Mouse (Mus musculus): ENCODE data around the gene Dnajc3.

Gene Dnajc3

DNA sequence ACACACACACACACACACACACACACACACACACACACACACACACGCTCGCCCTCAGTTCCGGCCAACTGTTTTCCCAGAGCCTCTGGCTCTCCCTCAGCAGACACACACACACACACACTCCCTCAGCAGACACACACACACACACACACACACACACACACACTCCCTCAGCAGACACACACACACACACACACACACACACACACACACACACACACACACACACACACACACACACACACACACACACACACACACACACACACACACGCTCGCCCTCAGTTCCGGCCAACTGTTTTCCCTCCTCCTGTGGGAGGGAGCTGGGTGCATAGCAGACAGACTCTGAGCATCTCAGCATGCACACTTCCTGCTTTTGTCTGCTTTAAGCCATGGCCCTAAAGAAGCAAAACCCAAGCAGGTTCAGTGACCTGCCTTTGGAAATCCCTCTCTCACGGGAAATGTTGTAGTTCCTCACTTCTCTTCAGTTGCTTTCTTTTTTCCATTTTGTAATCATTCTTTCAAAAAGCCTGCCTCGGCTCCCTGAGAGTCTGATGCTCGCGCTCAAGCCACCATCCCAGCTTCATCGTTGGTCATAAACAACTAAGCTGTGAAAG, 44.8 kb downstream of the Dnajc3 start:
- peak; percentile 83 for DNase-seq (ENCODE audit: low read depth, low spot score)

DNA sequence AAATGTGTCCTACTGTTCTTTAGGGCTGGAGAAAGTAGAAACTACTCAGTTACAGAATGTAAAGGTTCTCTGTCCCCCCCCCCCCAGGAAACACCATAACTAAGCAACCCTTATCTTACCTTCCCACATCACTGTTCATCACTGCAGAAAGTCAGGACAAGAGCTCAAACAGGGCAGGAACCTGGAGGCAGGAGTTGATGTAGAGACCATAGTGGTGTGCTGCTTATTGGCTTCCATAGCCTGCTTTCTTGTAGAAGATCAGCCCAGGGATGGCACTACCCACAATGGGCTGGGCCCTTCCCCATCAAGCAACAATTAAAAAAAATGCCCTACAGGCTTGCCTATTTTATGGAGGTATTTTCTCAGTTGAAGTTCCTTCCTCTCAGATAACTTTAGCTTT, 45.6 kb downstream of the Dnajc3 start:
- no peak for DNase-seq (ENCODE audit: low read depth, low spot score)

DNA sequence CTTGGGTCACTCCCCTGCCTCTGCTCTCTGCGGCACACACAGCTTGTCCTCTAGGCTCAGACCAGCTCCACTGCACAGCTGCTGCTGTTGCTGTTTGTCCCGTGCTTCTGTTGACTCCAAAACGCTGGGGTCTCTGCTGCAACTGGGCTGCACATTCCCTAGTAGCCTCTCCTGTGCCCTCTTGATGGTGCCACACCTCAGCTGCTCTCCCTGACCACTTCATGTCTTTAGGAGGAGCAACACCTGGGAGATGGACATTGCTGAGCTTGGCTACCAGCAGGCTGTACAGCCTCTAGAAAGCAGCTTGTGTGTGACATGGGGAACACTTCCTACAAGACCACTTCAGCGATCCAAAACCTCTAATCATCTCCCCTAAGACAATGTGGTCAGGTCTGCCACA, 46.4 kb downstream of the Dnajc3 start:
- no peak for DNase-seq (ENCODE audit: low read depth, low spot score)

DNA sequence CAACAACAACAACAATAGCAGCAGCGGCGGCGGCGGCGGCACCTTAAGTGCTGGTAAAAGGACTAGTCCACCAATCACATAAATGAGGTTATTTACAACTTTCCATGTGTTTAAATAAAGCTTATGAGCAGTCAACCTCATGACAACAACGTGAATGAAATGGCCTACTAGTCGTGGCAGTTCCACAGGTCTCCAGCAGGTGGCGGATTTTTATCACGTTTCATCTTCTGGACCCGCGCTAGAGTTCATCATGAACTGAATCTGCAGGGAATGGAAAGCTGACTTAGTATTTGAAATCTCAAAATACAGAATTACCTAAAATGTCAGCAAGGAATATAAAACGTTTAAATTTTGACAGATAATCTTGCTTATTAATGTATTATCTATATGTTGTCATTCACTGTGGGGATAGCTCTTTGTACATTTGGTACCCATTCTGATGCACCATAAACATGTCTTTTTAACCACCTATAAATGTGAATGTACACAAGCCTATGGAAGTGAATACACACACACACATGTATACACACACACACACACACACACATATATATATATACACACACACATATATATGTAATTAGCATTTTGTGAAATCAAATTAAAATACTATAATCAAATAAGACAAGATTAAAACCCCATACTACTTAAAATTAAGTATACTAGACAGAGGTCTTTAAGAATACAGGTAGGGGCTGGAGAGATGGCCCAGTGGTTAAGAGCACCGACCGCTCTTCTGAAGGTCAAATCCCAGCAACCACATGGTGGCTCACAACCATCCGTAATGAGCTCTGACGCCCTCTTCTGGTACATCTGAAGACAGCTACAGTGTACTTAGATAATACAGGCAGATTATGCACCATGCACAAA, 49.1 kb downstream of the Dnajc3 start:
- DNase-seq (ENCODE audit: low read depth, low spot score), result peak; percentile 74

DNA sequence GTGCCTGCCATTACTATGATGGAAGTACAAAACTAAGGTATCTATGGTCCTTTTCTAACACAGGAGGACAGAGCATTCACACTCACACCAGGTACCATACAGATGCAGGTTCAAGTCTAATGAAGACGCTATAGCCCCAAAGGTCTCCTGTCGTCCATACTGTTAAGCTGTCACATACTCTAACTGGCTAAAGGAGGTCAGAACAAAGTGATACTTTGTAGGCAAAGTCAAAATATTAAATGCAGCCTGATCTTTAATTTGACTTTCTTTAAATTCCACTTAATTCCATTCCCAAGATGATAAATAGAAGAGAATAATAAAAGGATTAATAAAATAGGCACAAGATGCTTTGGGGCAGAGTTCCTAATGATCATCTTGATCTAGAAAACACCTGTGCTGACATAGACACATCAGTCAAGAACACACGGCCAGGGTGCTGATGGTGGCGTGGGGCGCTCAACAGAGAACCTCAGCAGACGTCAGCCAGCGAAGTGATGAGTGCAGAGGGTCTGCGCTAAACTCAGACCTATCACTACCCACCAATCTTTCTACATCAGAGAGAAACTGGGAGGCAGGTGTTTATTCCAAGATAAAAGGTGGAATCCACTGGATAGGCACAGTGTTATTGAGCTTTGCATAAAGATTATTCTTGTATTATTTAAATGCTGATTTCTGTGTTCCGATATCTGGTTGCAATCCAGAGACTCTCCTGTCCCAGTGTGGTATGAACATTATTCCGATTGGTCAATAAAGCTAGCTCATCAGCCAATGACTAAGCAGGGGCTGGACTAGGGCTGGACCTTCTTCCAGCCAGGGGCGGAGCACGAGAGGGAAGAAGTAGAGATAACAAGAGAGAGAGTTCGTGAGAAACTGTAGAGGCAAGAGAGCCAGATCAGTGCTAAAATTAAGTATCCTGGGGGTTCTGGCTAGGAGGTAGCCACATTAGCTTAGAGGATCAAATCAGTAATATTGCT, 50.0 kb downstream of the Dnajc3 start:
- no peak for DNase-seq (ENCODE audit: low read depth, low spot score)

DNA sequence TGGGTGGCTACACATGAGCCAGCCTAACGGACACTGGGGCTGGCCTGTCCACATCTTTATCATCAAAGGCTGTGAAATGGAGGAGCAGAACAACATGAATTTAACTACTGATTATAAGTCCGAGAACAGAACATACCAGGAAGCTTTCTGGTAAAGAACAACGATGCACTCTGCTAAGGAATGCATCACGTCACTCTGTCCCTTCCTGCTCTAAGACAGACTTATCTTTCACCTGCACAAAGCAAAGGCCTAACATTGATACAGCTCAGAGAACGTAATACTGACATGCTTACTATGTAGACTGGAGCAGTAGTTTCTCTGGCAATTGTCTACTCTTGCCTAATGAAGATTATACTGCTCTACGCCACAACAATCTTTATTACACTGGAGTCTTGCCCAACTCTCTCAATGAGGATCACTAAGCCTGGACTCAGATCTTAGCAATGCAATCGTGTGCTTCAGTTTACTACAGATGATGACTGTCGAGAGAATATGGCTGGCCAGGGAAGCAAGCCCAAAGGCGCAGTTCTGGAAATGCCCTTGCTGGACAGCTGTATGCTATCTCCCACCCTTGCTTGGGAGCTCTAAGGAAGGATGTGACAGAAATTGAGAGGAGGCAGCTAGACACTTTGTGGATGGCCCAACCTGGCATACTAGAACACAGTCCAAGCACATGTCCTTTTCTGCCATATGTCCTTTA, 57.6 kb downstream of the Dnajc3 start:
- no peak for DNase-seq (ENCODE audit: low read depth, low spot score)

DNA sequence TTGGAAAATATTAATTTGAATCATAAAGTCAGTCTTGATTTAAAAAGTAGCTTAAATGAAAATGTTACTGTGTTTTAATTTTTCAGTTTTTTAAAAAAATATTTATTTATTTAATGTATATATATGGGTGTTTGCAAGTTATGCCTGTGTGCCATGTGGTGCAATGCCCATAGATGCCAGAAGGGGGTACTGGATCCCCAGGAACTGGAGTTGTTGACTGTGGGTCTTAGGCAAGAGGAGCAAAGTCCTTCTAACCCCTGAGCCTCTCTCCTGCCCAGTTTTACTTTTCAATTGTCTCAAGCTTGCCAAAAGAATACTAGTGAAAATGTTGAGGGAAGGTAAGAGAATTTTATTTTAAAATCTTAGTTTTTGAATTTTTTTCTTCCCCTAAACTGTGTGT, 65.5 kb downstream of the Dnajc3 start:
- DNase-seq (ENCODE audit: low read depth, low spot score), result peak; percentile 54

DNA sequence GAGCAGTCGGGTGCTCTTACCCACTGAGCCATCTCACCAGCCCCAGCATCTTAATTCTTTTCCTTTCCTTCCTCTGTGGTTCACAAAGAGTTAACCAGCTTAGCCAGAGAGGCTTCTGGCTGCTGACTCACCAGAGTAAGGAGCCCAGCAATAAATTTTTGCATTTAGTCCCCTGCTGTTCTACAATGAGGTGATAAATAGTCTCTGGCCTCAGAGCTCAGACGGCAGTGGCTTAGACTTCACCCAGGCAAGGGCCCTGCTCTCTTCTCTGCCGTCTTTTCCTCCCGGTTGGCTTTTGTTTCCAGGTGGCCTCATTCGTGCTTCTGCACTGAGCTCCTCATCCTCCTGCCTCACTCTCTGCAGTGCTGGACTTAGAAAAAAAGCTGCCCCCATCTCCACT, 68.1 kb downstream of the Dnajc3 start:
- no peak for DNase-seq (ENCODE audit: low read depth, low spot score)

DNA sequence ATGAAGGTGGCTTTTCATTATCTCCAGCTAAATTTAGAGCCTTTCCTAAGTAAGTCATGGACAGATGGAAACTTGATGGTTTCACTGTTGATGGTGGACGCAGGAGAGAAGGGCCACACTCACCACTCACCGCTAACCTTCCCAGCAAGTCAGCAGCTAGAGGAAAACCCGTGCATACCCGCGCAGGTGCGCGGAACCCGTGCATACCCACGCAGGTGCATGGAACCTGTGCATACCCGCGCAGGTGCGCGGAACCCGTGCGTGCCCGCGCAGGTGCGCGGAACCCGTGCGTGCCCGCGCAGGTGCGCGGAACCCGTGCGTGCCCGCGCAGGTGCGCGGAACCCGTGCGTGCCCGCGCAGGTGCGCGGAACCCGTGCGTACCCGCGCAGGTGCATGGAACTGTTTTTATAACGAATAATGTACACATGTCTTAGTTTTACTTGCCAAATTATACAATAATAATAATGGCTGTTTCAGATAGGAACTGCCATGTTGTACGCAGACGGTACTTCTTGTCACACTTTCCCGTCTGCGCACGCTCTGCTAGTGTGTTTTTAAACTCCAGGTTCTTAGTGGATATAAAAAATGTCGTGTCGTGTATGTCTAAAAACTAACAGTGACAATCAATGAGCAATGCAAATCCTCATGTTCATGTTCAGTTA, 68.8 kb downstream of the Dnajc3 start:
- DNase-seq (ENCODE audit: low read depth, low spot score), result peak; percentile 58

DNA sequence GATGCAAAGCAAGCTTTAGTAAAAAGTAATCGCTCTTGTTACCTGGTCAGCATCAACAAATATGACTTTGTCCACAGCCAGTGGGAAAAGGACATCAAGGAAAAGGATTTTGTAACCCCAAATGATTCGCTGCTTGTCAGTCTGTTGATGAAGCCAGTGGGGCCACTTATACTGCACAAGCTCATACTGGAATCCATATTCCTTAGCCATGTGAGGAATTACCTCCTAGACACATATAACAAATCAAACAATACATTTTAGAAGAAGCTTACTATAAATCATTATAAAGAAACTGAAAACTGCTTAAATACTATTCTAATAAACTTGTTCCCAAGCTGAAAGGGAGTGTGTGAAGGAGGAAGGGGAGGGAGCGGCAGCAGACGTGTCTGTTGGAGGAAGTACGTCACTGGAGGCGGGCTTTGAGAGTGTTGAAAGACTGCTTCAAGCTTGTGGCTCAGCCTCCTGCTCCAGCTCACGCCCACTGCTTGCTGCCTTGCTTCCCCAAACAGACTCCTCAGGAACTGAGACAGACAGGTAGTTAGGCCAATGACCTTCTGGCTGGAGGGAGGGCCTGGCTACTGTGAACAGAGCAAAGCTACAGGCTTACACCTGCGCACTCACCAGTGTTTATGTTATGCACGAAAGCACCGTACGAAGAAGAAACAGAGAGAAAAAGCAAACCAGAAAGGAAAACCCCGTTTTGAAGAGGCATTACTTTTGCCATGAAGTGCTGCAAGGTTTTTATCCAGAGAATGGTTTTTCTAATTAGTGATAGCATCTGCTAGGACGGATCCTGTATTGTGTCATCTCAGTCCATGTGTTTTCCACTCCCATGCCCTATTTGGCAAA, 69.6 kb downstream of the Dnajc3 start:
- peak; percentile 99 for DNase-seq (ENCODE audit: low read depth, low spot score)

DNA sequence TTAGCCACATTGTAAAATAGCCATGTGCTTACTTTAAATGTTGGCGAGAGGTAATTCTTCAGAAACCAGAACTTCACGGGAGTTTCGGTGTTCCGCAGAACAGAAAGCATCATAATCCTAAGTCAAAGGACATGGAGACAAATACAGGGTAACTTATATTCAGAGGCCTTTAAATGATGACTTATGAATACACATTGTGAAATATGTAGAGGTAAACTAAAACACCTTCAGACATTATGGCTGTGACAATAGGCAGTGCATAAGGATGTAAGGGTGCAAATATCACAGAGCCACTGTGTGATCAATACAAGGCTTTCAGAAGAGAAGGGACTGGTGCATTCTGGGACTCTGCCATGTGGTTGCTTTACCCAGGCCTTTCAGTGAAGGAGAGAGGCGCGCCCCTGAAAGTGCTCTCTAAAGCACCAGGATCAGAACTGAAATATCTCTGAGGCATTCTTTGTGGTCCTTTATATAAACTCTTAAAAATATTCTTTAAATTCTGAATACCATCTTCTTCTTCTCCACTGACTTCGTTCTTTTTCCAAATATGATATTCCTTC, 70.3 kb downstream of the Dnajc3 start:
- peak; percentile 44 for DNase-seq (ENCODE audit: low read depth, low spot score)

DNA sequence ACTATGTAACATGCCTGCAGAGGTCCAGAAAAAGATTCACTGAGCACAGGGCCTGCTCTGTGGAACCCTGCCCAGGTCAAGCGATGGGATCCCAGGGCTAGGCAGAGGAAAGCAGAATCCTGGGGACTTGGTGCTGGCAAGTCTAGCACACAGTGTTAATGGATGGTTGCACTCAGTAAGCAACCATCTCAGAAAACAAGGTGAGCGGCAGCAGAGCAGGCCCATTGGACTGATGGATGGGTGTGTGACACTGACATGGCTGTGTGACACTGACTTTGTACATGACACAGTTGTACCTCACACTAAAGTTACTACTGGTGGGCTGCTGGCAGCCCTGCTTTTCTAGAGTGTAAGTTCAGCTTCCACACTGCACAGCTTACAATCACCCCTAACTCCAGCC, 71.8 kb downstream of the Dnajc3 start:
- DNase-seq (ENCODE audit: low read depth, low spot score), result no peak

DNA sequence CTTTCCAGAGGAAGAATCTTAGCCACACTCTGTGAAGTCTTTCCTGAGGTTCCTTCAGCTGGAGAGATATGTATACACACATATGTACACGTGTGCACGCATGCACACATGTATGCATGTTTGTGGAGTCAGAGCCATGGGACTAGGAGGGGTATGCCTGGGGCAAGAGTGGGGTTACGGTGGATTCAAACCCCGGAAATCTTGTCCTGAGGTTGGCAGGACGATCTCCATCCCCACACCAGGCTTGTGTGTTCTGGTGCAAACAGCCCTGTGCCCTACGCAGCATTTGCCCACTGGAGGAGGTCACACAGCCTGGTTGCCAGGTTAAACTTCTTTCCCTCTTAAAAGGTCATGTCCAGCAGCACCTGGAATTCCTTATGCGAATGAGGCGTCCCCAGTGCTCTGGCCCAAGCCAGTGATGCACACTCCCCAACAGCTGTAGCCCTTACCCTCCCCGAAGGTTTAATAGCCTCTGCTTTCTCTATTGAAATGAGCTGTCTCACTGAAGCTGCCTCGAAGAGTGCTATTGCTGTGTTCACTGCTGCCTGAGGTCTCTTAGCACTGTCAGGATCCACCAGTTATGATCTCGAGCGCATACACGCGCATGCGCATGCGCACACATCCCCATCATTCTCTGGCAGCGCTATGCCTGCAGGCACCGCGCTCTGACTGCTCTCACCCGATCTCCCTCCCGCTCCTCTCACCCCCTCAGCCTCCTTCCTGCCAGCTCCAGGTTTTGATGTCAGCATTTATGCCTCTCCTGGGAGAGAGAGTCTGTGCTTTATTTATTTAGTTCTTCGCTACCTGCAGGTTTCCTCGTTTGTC, 75.0 kb downstream of the Dnajc3 start:
- peak; percentile 51 for DNase-seq (ENCODE audit: low read depth, low spot score)

DNA sequence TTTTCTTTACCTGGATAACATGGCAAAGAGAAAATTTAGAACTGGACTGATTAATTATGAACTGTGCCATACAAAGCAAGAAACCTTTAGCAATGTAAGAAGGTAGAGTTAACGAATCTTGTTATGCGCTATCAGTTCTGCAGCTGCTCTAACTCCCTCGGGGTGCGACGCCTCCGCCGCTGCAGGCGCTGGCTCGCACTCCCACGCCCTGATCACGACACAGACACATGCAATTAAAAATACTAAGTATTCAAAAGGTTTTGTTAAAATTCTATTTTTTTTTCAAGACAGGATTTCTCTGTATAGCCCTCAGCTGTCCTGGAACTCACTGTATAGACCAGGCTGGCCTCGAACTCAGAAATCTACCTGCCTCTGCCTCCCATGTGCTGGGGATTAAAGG, 75.8 kb downstream of the Dnajc3 start:
- DNase-seq (ENCODE audit: low read depth, low spot score), result no peak

DNA sequence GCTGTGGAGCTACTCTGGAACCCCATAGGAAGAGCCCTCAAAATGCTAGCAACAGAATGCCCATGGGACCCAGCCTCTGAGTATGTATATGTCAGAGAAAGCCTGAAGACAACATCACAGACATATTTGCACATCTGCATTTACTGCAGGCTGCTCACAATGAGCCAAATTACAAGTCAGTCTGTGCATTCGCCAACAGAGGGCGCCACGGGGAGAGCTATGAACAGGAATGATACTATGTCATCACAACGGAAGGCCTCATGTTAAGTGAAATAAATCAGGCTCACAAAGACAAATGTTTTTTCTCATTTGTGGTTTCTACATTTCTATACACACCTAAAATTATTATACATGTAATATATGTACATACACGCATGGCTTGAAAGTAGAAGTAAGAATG, 88.1 kb downstream of the Dnajc3 start:
- no peak for DNase-seq (ENCODE audit: low read depth, low spot score)

DNA sequence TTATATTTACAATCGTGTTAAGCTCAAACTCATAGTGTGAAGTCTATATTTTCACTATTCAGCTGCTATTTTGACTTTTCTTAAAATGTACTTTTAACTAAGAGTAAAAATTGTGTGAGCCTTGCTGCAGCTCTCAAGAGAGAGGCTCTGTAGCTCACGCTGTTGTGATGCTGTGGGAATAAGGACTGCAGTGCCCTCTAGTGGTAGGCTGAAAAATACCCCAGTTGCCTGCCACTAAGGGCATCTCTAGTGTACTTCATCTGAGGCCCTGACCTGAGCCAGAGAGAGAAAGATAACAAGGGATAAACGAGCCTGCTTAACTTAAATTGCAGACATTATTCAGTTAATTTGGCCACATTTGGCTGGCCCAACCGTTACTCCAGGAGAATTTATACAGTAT, 89.4 kb downstream of the Dnajc3 start:
- peak; percentile 78 for DNase-seq (ENCODE audit: low read depth, low spot score)

DNA sequence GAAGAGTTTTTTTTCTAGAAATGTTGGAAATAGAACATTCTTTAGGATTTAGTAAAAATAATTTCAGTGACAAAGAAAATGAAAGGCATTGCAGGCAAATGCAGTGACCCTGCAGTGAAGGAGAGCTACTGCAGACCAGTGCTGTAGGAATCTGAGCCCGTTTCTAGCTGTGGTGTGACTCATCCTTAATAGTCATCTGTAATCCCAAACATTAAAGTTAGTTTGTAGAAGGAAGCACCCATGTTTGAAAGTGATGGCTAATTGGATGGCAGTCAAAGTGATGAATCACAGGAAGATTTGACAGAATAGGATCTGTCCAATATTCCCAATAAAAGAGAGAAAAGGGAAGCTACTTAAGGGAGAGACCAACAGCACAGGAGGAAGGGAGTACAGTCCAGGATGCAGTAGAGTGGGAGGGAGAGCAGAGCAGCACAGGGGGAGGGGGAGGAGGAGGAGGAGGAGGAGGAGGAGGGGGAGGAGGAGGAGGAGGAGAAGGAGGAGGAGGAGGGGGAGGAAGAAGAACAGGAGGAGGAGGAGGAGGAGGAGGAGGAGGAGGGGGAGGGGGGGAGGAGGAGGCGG, 90.0 kb downstream of the Dnajc3 start:
- DNase-seq (ENCODE audit: low read depth, low spot score), result no peak

Measured in CD4-positive helper T cell, adult 2 months (primary cell).